Mouse (Mus musculus) left cerebral cortex, postnatal 10 days (tissue): Measurements from ENCODE around the gene Cbx4. TPM values are rescaled to one million over a fixed set of nuclear protein-coding genes. Genes with fewer than 3 reads are reported as not detected.

Experiments
- DNase-seq, 2 experiments: peaks; one replicate each; pipeline ENCODE4 v3.0.0; 2021 to 2022; ENCODE audit warnings: low spot score in 2 of 2, mixed read lengths in 1 of 2; ENCODE audit errors: extremely low spot score in 1 of 2
- intact Hi-C: fragments of 180-260 bp; cut with DNase I; formaldehyde crosslinking; loops from one replicate; pipeline ENCODE4 v1.15.1; 2025
- total RNA-seq, 2 experiments: library from RNA; stranded (reverse); gene quantifications; 2 replicates each; pipeline ENCODE4 v1.2.3; 2021

The Cbx4 gene
- total RNA-seq, 2 experiments from 2014 or later = 54.4 to 56.9 TPM

DNA sequence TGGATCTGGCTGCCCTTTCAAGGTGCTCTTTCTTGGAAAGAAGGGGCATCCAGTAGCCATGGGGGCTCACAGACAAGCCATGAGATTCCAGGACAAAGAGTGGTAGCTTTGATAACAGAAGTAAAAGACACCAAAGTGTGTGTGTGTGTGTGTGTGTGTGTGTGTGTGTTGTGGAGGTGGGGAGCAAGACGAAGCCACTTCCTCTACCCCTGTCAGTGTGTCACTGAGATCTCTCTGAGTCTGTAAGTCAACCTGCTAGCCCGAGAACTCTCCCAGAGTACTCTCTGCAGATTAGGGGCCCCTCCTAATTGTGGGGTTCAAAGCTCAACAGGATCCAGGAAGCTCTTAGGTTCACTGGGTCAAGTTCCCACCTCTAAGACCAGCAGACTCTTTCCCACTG lies 35.7 kb downstream of the Cbx4 start:
- intact Hi-C loops = loop anchor here (5.0 kb wide), 1 partner anchor 137 kb away; no protein-coding TSS in a partner anchor
- DNase-seq = no peak

DNA sequence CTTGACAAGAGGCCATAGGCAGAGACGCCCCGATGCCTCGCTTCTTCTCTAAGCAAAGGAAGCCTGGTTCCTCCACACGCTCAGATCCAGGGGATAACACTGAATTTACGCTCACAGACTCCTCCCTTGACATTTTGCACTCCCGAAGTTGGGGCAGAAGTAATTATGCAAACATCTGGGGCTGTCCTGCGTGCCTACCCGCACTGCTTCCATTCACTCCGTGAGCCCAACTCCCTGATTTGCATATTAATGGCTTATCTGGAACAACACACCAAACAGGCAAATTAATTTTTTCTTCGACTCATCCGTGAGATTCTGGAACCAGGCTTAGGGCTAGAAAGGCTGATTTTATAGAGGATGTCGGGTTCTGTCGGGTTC lies 37.9 kb downstream of the Cbx4 start:
- DNase-seq = no peak
- intact Hi-C loops = loop anchor here (5.0 to 10.0 kb wide), 2 partner anchors 51 to 447 kb away; partner anchors contain the start of gene Endov

- intact Hi-C loops = loop anchor here (5.0 to 10.0 kb wide), 2 partner anchors 50 to 447 kb away; partner anchors contain the start of gene Endov
- DNase-seq = peak in 1 of 2 experiments; percentile 47
Measured at GRCm38 (mm10) chr11:119047261-119048132, 38.5 kb downstream of the Cbx4 start.

- peak in 1 of 2 experiments; percentile 64 for DNase-seq
- intact Hi-C loops = loop anchor here (5.0 to 10.0 kb wide), 2 partner anchors 49 to 448 kb away; partner anchors contain the start of gene Endov
Measured at GRCm38 (mm10) chr11:119046601-119047245, 39.3 kb downstream of the Cbx4 start.

- intact Hi-C loops = loop anchor here (5.0 to 10.0 kb wide), 2 partner anchors 47 to 450 kb away; partner anchors contain the start of gene Endov
- peak in 1 of 2 experiments; percentile 62 for DNase-seq
Measured at GRCm38 (mm10) chr11:119044551-119045337, 41.3 kb downstream of the Cbx4 start.

GRCm38 (mm10) chr11:119043761-119044550 lies 42.1 kb downstream of the Cbx4 start:
- DNase-seq = no peak
- intact Hi-C loops = loop anchor here (10.0 kb wide), 1 partner anchor 451 kb away; the partner anchor contains the start of gene Endov

GRCm38 (mm10) chr11:119043273-119043540 lies 42.8 kb downstream of the Cbx4 start:
- intact Hi-C loops = loop anchor here (10.0 kb wide), 1 partner anchor 452 kb away; the partner anchor contains the start of gene Endov
- DNase-seq = no peak

- DNase-seq = peak in 1 of 2 experiments; percentile 31
- intact Hi-C loops = loop anchor here (10.0 kb wide), 1 partner anchor 452 kb away; the partner anchor contains the start of gene Endov
Measured at GRCm38 (mm10) chr11:119042466-119043272, 43.4 kb downstream of the Cbx4 start.

- intact Hi-C loops = loop anchor here (10.0 kb wide), 1 partner anchor 453 kb away; the partner anchor contains the start of gene Endov
- DNase-seq = peak in 1 of 2 experiments; percentile 36
Measured at GRCm38 (mm10) chr11:119041750-119042465, 44.1 kb downstream of the Cbx4 start.

DNA sequence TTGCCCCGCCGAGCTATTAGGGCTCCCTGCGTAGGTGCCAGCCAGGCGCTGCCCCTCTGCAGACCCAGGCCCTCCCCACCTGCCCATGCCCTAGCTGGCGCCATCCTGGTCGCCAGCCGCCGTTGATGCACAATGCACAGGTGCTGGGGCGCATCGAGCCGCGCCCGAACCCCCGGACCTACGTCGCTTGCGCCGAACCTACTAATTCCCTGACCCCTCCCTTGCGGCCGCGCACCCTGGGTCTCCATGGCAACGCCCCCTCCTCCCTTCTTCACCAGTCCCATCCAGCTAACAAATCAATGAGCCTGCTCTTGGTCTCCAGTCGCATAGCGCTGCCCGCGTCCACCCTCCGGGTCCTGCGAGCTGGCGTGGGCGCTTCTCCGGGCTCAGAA lies 44.7 kb downstream of the Cbx4 start:
- peak in 1 of 2 experiments; percentile 84 for DNase-seq
- intact Hi-C loops = loop anchor here (10.0 kb wide), 1 partner anchor 453 kb away; the partner anchor contains the start of gene Endov

DNA sequence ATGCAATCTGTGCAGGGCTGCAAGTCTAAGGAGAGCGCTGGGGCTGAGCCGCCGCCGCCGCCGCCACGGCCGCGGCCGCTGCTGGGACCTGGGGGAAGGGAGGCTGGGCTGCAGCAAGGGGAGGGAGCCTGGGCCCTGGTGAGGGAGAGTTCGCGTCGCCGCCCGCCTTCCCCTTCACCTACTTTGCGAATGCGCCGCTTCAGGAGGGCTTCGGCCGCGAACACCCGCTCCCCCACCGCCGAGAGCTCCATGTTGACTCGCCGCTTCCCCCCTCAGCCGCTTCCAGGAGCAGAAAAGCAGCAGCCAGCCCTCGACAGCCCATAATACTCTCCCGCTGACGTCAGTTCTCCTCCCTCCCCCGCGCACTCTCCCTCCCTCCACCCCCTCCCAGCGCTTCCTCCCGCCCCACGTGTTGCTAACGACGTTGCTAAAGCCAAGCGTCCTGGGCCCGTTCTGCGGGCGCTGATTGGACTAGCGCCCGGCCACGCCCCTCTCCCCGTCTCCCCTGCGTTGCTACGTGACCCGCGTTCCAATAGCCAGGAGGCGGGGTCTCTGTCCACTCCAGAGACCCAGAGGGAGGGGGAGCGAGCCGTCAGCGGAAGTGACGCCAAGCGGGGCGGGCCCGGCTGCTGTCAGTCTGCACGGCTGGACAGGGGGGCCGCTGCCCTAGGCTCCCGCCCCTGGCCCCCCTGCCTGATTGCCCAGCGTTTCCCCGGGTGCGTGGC lies 45.3 kb downstream of the Cbx4 start, which contains the start of gene Cbx8:
Cbx8 (minus strand) TSS at position 370 of the 725 bp plus-strand sequence.
- intact Hi-C loops = loop anchor here (10.0 kb wide), 1 partner anchor 454 kb away; the partner anchor contains the start of gene Endov
- DNase-seq = peak; percentile 100

DNA sequence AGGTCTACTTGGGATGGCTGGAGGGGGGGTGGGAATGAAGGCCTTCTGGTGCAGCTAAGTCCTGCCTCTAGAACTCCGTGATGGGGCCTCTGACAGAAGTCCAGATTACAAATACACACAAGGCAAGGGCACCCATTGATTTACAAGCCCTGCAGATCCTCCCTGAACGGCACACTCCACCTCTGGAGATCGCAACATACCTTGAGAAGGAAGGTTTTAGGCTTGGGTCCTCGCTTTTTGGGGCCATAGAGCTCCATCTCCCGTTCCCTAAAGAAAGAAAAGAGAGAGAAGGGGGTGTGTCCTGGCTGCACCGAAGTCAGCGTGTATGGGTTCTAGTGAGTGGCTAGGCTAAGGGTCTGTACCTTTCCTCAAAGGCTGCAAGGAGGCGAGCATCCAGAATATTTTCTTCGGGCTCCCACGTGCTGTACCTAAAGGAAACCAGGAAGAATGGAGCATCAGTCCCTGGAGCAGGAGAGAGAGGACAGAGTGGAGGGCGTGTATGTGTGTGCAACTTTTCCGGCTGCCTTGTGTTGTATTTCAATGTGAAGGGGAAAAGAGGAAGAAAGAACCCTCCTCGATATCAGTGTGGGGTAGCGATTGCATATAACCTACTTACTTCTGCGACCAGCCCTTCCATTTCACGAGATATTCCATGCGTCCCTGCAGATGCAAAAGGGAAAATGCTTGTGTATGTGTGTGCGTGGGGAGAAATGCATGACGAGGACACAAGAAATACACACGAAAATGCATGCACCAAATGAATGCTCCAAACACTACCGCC lies 46.1 kb downstream of the Cbx4 start:
- DNase-seq = no peak
- intact Hi-C loops = loop anchor here (10.0 kb wide), 1 partner anchor 455 kb away; the partner anchor contains the start of gene Endov

GRCm38 (mm10) chr11:119038744-119039484 lies 47.1 kb downstream of the Cbx4 start:
- DNase-seq = peak in 1 of 2 experiments; percentile 43
- intact Hi-C loops = no loop called here

GRCm38 (mm10) chr11:119037780-119038401 lies 48.1 kb downstream of the Cbx4 start:
- intact Hi-C loops = no loop called here
- peak in 1 of 2 experiments; percentile 43 for DNase-seq
